Mouse (Mus musculus) intestine, embryonic 14.5 days (tissue): ENCODE measurements around the gene Sost. TPM values are rescaled to one million over a fixed set of nuclear protein-coding genes. Genes with fewer than 3 reads are reported as not detected.

Experiments used
- ATAC-seq: fragments of 200-750 bp; cut with Nextera tagmentation; replicated peaks from 2 replicates; pipeline ENCODE4 v1.8.0; 2017; ENCODE audit warnings: low read depth, moderate number of reproducible peaks, moderate TSS enrichment, moderate library complexity; ENCODE audit not compliant: low FRiP score, low TSS enrichment
- DNase-seq: peaks from one replicate; pipeline ENCODE4 v3.0.0-alpha.2; 2018; ENCODE audit warnings: low spot score
- H3K27ac ChIP-seq: fragments of 300-500 bp; sonication (generic); 2 replicates; pipeline ENCODE4 v1.5.1; 2014; ENCODE audit warnings: low read depth, mild to moderate bottlenecking, control low read depth
- H3K27me3 ChIP-seq: fragments of 300-500 bp; sonication (generic); replicated peaks from 2 replicates; pipeline ENCODE4 v1.6.1; 2014; ENCODE audit warnings: low read length, control low read depth; ENCODE audit not compliant: control insufficient read depth, insufficient read depth
- H3K36me3 ChIP-seq: fragments of 300-500 bp; sonication (generic); 2 replicates; pipeline ENCODE4 v1.6.1; 2014; ENCODE audit warnings: low read length, control low read depth; ENCODE audit not compliant: control insufficient read depth, insufficient read depth
- H3K4me1 ChIP-seq: fragments of 300-500 bp; sonication (generic); replicated peaks from 2 replicates; pipeline ENCODE4 v1.6.1; 2014; ENCODE audit warnings: low read length, control low read depth, mixed read lengths; ENCODE audit not compliant: control insufficient read depth, insufficient read depth
- H3K4me2 ChIP-seq: fragments of 300-500 bp; sonication (generic); 2 replicates; pipeline ENCODE4 v1.6.1; 2014; ENCODE audit warnings: low read length
- H3K4me3 ChIP-seq: fragments of 300-500 bp; sonication (generic); 2 replicates; pipeline ENCODE4 v1.5.1; 2014; ENCODE audit warnings: low read depth, low read length, control low read depth, mixed read lengths
- H3K9ac ChIP-seq: fragments of 300-500 bp; sonication (generic); 2 replicates; pipeline ENCODE4 v1.6.1; 2014; ENCODE audit warnings: mild to moderate bottlenecking, low read length
- H3K9me3 ChIP-seq: fragments of 300-500 bp; sonication (generic); 2 replicates; pipeline ENCODE4 v1.6.1; 2016; ENCODE audit warnings: low read length, control low read depth; ENCODE audit not compliant: control insufficient read depth
- WGBS: fragments of 180-500 bp; shearing (Covaris S2); extraction: QIAGEN DNeasy Blood & Tissue Kit; methylation state at CpG from one replicate; pipeline ENCODE4 v1.1.7; 2014; 5-methylcytosine and 5-hydroxymethylcytosine counted together
- polyA plus RNA-seq: library from polyadenylated mRNA; unstranded; fragments of >200 nt; fragmentation: Nextera tagmentation; extraction: Ambion mirVana; gene quantifications from 2 replicates; pipeline ENCODE4 v1.2.1, GENCODE M21; 2014

Gene Sost
- polyA plus RNA-seq, 1 experiment from 2014 or later, result not detected

DNA sequence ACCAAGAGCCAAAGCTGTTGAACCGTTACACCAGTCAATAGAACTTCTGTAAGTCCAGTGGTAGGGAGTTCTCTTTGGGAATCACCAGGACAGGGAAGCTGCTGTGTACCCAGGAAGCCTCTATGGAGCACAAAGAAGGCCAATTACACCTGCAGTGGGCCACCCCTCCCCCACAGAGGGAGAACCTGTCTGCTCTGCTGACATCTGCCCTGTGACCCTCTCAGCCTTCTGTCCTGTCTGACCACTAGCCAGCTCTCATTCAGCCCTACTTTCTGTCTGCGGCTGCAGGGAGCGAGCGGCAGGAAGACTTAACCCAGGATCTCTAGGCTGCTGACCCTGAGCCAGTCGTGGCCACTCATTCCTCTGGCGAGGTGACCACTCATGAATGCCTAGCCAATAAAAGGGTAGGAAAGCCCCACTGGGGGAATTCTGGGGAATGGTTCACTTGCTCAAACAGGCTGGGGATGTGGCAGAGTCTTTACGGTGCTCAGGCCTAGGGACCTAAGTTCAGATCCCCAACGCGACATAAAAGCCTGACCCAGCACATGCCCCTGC, 13.9 kb upstream of the Sost start:
- Histone ChIP-seq H3K27me3 (no peaks in the 10 kb centered on the region), H3K36me3 (peaks cover 15% of the 10 kb centered on the region; the same call in 1 of the 2 replicates), H3K27ac (no peak overlapping the region), H3K4me2 (no peak overlapping the region), H3K9me3 (no peaks in the 10 kb centered on the region), H3K4me3 (no peak overlapping the region), H3K4me1 (peaks cover 9% of the 10 kb centered on the region), H3K9ac (no peak overlapping the region)
- 88% methylated on average over 9 of the region's 9 CpGs for WGBS
- DNase-seq (no peak), ATAC-seq (no peak)

DNA sequence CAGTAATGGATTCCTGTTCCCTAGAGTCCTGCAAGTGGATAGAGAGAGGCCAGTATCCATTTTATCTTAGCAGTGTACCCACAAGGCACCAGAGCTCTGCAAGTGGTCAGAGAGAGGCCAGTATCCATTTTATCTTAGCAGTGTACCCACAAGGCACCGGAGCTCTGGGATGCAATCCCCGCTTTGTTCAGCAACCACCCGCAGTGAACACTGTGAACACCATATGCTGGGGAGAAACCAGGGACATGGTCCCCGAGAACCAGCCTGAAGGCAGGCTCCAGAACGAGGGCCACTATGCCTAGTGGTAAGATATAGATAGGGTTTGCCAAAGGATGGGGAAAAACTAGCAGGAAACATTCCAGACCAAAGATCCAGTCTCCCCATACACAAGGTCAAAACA, 12.3 kb upstream of the Sost start:
- DNase-seq, result no peak
- 92% methylated on average over 5 of the region's 5 CpGs for WGBS
- Histone ChIP-seq H3K4me2 (no peak overlapping the region), H3K9me3 (no peaks in the 10 kb centered on the region), H3K27me3 (no peaks in the 10 kb centered on the region), H3K4me3 (no peak overlapping the region), H3K9ac (no peak overlapping the region), H3K4me1 (peaks cover 9% of the 10 kb centered on the region), H3K36me3 (peaks cover 15% of the 10 kb centered on the region; the same call in 1 of the 2 replicates), H3K27ac (no peak overlapping the region)
- ATAC-seq, result no peak

DNA sequence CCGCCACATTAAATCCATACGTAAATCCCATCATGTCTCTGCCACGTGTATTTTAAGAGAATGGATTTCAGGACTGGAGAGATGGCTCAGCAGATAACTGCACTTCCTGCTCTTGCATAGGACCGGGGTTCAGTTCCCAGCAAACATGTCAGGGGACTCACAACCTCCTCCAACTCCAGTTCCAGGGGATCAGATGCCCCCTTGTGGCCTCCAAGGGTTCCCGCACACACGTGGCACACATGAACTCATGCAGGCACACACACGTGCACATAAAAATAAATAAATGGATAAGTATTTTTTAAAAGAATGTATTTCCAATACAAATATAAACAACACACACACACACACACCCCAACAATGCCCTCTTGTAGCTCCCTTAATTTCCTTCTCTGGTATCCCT, 10.1 kb upstream of the Sost start:
- no peaks in the 10 kb centered on the region for H3K9me3 ChIP-seq
- H3K4me2 ChIP-seq, result no peak overlapping the region
- peaks cover 15% of the 10 kb centered on the region; the same call in 1 of the 2 replicates for H3K36me3 ChIP-seq
- no peak for DNase-seq
- H3K9ac ChIP-seq, result no peak overlapping the region
- WGBS, result 93% methylated on average over 7 of the region's 7 CpGs
- no peak overlapping the region for H3K27ac ChIP-seq
- H3K27me3 ChIP-seq, result no peaks in the 10 kb centered on the region
- H3K4me1 ChIP-seq, result no peaks in the 10 kb centered on the region; the same call in 1 of the 2 replicates
- no peak for ATAC-seq
- H3K4me3 ChIP-seq, result no peak overlapping the region

DNA sequence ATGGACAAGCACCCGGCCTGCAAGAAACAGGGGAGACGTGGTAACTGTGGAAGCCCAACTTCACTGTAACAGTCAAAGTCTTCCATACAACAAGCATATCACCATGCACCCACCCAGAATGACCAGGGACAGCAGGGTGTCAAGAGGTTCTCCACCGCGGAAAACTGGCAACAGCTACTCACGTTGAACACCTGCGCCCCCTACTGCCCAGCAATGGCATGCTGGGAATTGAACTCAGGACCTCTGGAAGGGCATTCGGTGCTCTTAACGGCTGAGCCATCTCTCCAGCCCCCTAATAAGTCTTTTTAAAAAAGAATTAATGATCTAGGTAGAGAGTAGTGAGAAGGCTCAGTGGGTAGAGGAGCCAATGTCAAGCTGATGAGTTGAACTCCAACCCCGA, 8.1 kb upstream of the Sost start:
- Histone ChIP-seq H3K4me2 (no peak overlapping the region), H3K4me1 (no peaks in the 10 kb centered on the region; the same call in 1 of the 2 replicates), H3K4me3 (no peak overlapping the region), H3K36me3 (peaks cover 6% of the 10 kb centered on the region; the same call in 1 of the 2 replicates), H3K27ac (no peak overlapping the region), H3K27me3 (no peaks in the 10 kb centered on the region), H3K9ac (no peak overlapping the region), H3K9me3 (no peaks in the 10 kb centered on the region)
- no peak for ATAC-seq
- WGBS, result 51% methylated on average over 9 of the region's 9 CpGs
- no peak for DNase-seq

DNA sequence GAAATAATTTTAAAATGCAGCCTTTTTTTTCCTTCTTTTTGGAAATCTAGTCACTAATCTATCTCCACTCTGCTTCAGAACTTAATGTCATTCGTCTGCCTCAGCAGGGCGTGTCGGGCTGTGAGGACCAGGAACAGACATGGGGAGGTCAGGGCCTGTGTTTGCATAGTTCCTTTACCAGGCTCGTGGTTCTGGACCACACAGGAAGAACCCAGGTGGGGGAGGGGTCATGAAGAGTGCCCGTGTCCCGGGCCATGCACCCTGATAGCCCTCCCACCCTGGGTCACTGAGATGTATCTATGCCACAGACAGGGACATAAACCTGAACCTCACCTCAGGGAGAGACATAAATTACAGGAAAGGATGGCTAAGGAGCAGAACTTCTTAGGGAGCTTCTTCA, 7.4 kb upstream of the Sost start:
- Histone ChIP-seq H3K27me3 (no peaks in the 10 kb centered on the region), H3K9me3 (no peaks in the 10 kb centered on the region), H3K36me3 (peaks cover 6% of the 10 kb centered on the region; the same call in 1 of the 2 replicates), H3K27ac (no peak overlapping the region), H3K4me3 (no peak overlapping the region), H3K9ac (no peak overlapping the region), H3K4me2 (no peak overlapping the region), H3K4me1 (no peaks in the 10 kb centered on the region; the same call in 1 of the 2 replicates)
- ATAC-seq (no peak), DNase-seq (no peak)
- WGBS, result 24% methylated on average over 6 of the region's 6 CpGs

DNA sequence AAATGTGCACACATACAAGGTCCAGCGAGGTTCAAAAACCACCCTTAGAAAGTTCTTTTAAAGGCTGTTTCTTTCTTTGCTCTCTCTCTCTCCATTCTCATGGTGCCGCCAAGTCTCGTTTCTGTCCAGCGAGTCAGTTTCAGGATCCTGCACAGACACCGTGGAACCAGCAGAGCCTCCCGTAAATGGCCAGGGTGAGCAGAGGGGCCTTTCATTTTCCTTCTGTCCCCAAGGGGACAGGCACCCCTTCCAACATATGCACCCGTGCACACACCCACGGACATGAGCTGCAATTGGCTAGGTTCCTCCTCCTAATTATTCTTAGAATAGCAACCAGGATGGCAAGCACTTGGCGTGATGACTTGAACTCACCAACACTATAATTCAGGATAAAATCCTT, 6.7 kb upstream of the Sost start:
- Histone ChIP-seq H3K27ac (no peak overlapping the region), H3K4me2 (no peak overlapping the region), H3K9ac (no peak overlapping the region), H3K9me3 (no peaks in the 10 kb centered on the region), H3K36me3 (peaks cover 6% of the 10 kb centered on the region; the same call in 1 of the 2 replicates), H3K4me1 (no peaks in the 10 kb centered on the region; the same call in 1 of the 2 replicates), H3K27me3 (no peaks in the 10 kb centered on the region), H3K4me3 (no peak overlapping the region)
- ATAC-seq (no peak), DNase-seq (no peak)
- 65% methylated on average over 9 of the region's 9 CpGs for WGBS

DNA sequence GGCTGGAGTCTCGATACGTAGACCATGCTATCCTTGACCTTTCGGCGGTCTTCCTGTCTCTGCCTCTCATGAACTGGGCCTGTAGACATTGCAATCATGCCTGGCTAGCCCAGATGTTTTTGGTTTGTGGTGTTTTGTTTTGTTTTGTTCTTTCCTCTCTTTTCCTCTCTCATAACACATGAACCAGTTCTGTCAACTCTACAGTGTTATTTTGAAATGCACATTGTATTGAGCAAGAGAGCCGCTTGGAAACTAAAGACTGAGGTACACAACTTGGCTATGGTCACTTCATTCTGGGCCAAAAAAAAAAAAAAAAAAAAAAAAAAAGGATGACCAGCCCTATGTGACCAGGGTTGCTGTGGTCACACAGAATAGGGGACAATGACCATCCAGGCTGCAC, 5.8 kb upstream of the Sost start:
- Histone ChIP-seq H3K4me1 (no peaks in the 10 kb centered on the region; the same call in 1 of the 2 replicates), H3K4me3 (no peak overlapping the region), H3K4me2 (no peak overlapping the region), H3K27me3 (0 out of 2 replicates have a peak, but pooled peaks cover 2% of the 10 kb centered on the region), H3K9ac (no peak overlapping the region), H3K9me3 (no peaks in the 10 kb centered on the region), H3K36me3 (peaks cover 6% of the 10 kb centered on the region; the same call in 1 of the 2 replicates), H3K27ac (no peak overlapping the region)
- whole genome bisulfite sequencing, result 93% methylated on average over 5 of the region's 5 CpGs
- DNase-seq (no peak), ATAC-seq (no peak)

DNA sequence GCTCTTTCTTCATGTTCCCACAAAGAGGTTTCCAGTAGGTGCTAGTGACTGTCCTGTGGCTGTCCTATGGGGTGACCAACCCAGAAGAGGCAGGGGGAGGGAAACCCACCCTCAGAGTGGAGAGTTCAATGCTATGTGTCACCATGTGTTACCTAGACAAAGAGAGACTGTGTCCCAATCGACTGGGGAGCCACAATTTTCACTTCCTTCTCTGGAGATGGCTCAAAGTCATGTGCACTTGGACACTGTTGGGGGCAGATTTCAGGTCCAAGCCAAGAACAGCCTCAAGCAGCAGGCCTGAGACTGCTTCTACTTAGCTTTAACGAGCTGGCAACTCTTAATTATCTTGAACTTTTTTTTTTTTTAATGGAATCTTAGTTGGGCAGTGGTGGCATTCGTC, 5.3 kb upstream of the Sost start:
- 73% methylated on average over 3 of the region's 3 CpGs for WGBS
- Histone ChIP-seq H3K4me2 (no peak overlapping the region), H3K4me1 (no peaks in the 10 kb centered on the region; the same call in 1 of the 2 replicates), H3K9ac (no peak overlapping the region), H3K36me3 (peaks cover 6% of the 10 kb centered on the region; the same call in 1 of the 2 replicates), H3K9me3 (no peaks in the 10 kb centered on the region), H3K27me3 (0 out of 2 replicates have a peak, but pooled peaks cover 7% of the 10 kb centered on the region), H3K4me3 (no peak overlapping the region), H3K27ac (no peak overlapping the region)
- DNase-seq, result no peak
- ATAC-seq, result no peak

DNA sequence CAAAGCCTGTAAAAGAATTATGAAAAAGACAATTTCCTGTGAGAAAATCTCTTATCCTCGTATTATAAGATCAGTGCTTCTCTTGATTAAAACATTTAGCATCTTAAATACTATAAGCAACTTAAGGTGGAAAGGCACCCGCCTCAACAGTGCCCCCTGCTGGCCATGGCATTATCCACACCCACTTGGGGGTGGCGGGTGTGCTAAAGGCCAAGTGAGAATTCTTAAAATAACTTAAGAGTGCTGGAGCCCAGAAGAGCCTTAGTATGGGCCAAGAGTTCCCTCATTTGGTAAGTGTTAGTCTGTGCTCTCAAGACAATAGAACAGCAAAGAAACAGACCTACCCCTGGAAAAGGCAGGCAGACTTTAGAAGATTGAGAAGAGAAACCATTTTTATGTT, 4.6 kb upstream of the Sost start:
- Histone ChIP-seq H3K9ac (no peak overlapping the region), H3K27ac (no peak overlapping the region), H3K9me3 (no peaks in the 10 kb centered on the region), H3K4me3 (no peak overlapping the region), H3K27me3 (peaks cover 13% of the 10 kb centered on the region), H3K36me3 (peaks cover 1% of the 10 kb centered on the region; the same call in 1 of the 2 replicates), H3K4me1 (no peaks in the 10 kb centered on the region; the same call in 1 of the 2 replicates), H3K4me2 (no peak overlapping the region)
- DNase-seq, result peak; percentile 65
- 55% methylated on average over 3 of the region's 3 CpGs for WGBS
- no peak for ATAC-seq
